Mouse (Mus musculus): ENCODE results near the gene Sult2a5.

The Sult2a5 gene

GRCm38 (mm10) chr7:13623667-13624066, at the start of gene Sult2a5:
Sult2a5 (plus strand) TSS chr7:13623967.
- no peak for DNase-seq
